Mouse (Mus musculus): ENCODE data around the gene Repin1.

DNA sequence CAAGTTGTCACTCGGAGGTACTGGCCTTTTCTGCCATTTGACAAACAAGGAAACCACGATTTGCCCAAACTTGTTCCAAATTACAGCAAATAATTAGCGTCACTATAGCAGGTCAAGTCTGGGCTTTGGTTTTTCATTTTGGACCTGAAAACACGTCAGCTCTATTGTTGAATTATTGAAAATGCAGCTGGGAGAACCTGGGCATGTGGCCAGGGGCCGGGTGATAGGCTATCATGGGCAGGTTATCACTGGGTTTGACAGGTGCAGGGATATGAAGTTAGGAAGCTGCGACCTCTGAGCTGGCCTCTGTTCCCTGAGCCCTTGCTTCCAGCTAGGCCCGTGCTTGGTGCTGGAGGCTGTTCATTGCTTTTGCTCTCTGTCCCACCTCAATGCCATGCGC lies 37.1 kb downstream of the Repin1 start:
- TF ChIP-seq CTCF (conservative IDR thresholded peaks at IDR 0.05 in 1 of 2, IDR thresholded peaks at IDR 0.05 in 1 of 2; ENCODE audit: low read depth in 2 of 2, low read length in 2 of 2), result no peak
- TF ChIP-seq E2F4 (IDR thresholded peaks at IDR 0.05; ENCODE audit: insufficient replicate concordance, low read depth, low read length), result no peak
- no peak for TF ChIP-seq MAX (IDR thresholded peaks at IDR 0.05; ENCODE audit: low read length)
- no peak for TF ChIP-seq ELF1 (IDR thresholded peaks at IDR 0.05; ENCODE audit: low read depth, low read length)
